Mouse (Mus musculus): ENCODE measurements around the gene Gm20869. TPM values are rescaled to one million over a fixed set of nuclear protein-coding genes. Genes with fewer than 3 reads are reported as not detected.
"Not testable (repeated sequence)": the region's sequence is repeated elsewhere in the genome, so short reads cannot be mapped to it uniquely, and the experiment has no call there.

Gene Gm20869
- not detected in 2 replicates for polyA plus RNA-seq (2011; ENCODE audit: insufficient read depth, insufficient read length, low replicate concordance, missing spikeins)

- H3K27ac ChIP-seq (ENCODE audit: control insufficient read depth, insufficient read depth, low read depth, low read length, poor library complexity); H3K4me3 ChIP-seq (replicated peaks; ENCODE audit: control insufficient read depth, low read depth, low read length); H3K4me1 ChIP-seq (ENCODE audit: control insufficient read depth, insufficient read depth, low read length): not testable (repeated sequence)
- no CpG with 5 or more reads among the region's 6 CpGs for WGBS
These were observed at the start of gene Gm20869 for GRCm38 (mm10) chrY:71469149-71469548. Gm20869 (plus strand) TSS chrY:71469449.

Other genes starting within 250 kb of the Gm20869 start
- gene Gm20870, start 222.6 kb downstream of the Gm20869 start, polyA plus RNA-seq (2011; ENCODE audit: insufficient read depth, insufficient read length, low replicate concordance, missing spikeins), result not detected in 2 replicates